8 mouse cellular contexts compared by ENCODE assay signal in genomic region chr1:92648673-92649072, GRCm38 (mm10). TPM values are rescaled to one million over a fixed set of nuclear protein-coding genes. Genes with fewer than 3 reads are reported as not detected.
DNase-seq lines count a peak whose midpoint lies in the region; ATAC-seq and TF ChIP-seq lines count a peak whose summit lies in the region.

Gene Otos (minus strand): TSS chr1:92648841.

- TF ChIP-seq POLR2A in MEL (IDR thresholded peaks at IDR 0.05; ENCODE audit: control insufficient read depth in 1 of 2, insufficient read depth in 1 of 2, low read depth in 1 of 2, low read length in 2 of 2, poor library complexity in 1 of 2) = no peak

- ATAC-seq in forebrain, embryonic 12.5 days (ENCODE audit: low FRiP score) = peak; percentile 68

- 27% methylated on average over 8 of the region's 8 CpGs for WGBS in forebrain, embryonic 12.5 days
- 35% methylated on average over 8 of the region's 8 CpGs for WGBS in hindbrain, embryonic 10.5 days

- peak; percentile 94 for TF ChIP-seq RAD21 in MEL (IDR thresholded peaks at IDR 0.05; ENCODE audit: low read depth, low read length)

- H3K9ac ChIP-seq in MEL (ENCODE audit: control insufficient read depth, low read depth, low read length, poor library complexity, severe bottlenecking) = peak within 1 kb of the TSS; percentile 65
- no peak within 1 kb of the TSS for H3K9ac ChIP-seq in forebrain, embryonic 12.5 days

- H3K4me2 ChIP-seq in forebrain, embryonic 12.5 days = peak within 1 kb of the TSS; percentile 13

- no peaks in the 10 kb centered on the region for H3K9me3 ChIP-seq in MEL (replicated peaks; ENCODE audit: insufficient read depth, low read length)
- no peaks in the 10 kb centered on the region for H3K9me3 ChIP-seq in forebrain, embryonic 12.5 days
- no peaks in the 10 kb centered on the region for H3K9me3 ChIP-seq in hindbrain, embryonic 10.5 days

- H3K79me2 ChIP-seq in MEL (ENCODE audit: control insufficient read depth, insufficient read depth, low read length, poor library complexity) = no peaks in the 10 kb centered on the region; the same call in 1 of the 2 replicates

- no peaks in the 10 kb centered on the region for H3K27me3 ChIP-seq in MEL (ENCODE audit: control insufficient read depth in 1 of 2, insufficient read depth in 2 of 2, low read length in 2 of 2)
- H3K27me3 ChIP-seq in forebrain, embryonic 12.5 days = peaks cover 9% of the 10 kb centered on the region
- H3K27me3 ChIP-seq in hindbrain, embryonic 10.5 days (ENCODE audit: insufficient read depth, poor library complexity, severe bottlenecking) = peaks cover 16% of the 10 kb centered on the region

- peaks cover 3 to 7% of the 10 kb centered on the region in 2 experiments for H3K4me1 ChIP-seq in MEL (ENCODE audit: control insufficient read depth in 1 of 2, insufficient read depth in 2 of 2, low read length in 2 of 2)
- H3K4me1 ChIP-seq in forebrain, embryonic 12.5 days = peaks cover 13% of the 10 kb centered on the region
- H3K4me1 ChIP-seq in hindbrain, embryonic 10.5 days (replicated peaks) = peaks cover 12% of the 10 kb centered on the region

- DNase-seq in MEL (ENCODE audit: low read depth, low spot score) = peak; percentile 95
- peak; percentile 57 for DNase-seq in c-Kit-positive CD71-negative TER-119-negative erythroid progenitor cells, embryonic 14.5 days (ENCODE audit: low read depth)
- DNase-seq in hindbrain, embryonic 10.5 days (ENCODE audit: low spot score) = peak; percentile 76
- DNase-seq in layer of hippocampus, postnatal 10 days (ENCODE audit: low spot score in 2 of 2) = peak; percentile 78 to 85
- DNase-seq in lung, postnatal 10 days = peak; percentile 82
- DNase-seq in retina, embryonic 14.5 days (ENCODE audit: low spot score) = peak; percentile 85
- peak; percentile 50 to 53 for DNase-seq in thymus, postnatal 36 days

- H3K4me3 ChIP-seq in MEL (ENCODE audit: control insufficient read depth in 1 of 2, insufficient read depth in 1 of 2, low read depth in 2 of 2, low read length in 2 of 2) = peak within 1 kb of the TSS; percentile 53 to 64
- no peak within 1 kb of the TSS for H3K4me3 ChIP-seq in forebrain, embryonic 12.5 days (replicated peaks)
- 0 out of 2 replicates have a peak within 1 kb of the TSS, but pooled peaks have one; percentile 9 for H3K4me3 ChIP-seq in hindbrain, embryonic 10.5 days

- peak; percentile 5 to 6; a peak in 1 of 4 replicates for TF ChIP-seq EP300 in MEL (IDR thresholded peaks at IDR 0.05; ENCODE audit: low read depth in 1 of 2, low read length in 2 of 2)

- peaks cover 0 to 7% of the 10 kb centered on the region in 2 experiments; a peak in 2 of 4 replicates for H3K36me3 ChIP-seq in MEL (ENCODE audit: control insufficient read depth in 1 of 2, insufficient read depth in 2 of 2, low read length in 2 of 2)
- H3K36me3 ChIP-seq in forebrain, embryonic 12.5 days (replicated peaks) = no peaks in the 10 kb centered on the region
- no peaks in the 10 kb centered on the region for H3K36me3 ChIP-seq in hindbrain, embryonic 10.5 days

- H3K27ac ChIP-seq in MEL (ENCODE audit: control insufficient read depth, low read depth, low read length) = peak within 1 kb of the TSS; percentile 84
- no peak within 1 kb of the TSS for H3K27ac ChIP-seq in forebrain, embryonic 12.5 days
- H3K27ac ChIP-seq in hindbrain, embryonic 10.5 days = no peak within 1 kb of the TSS; the same call in 1 of the 2 replicates

- peak; percentile 92 to 99 (median 99); a peak in 5 of 6 replicates for TF ChIP-seq CTCF in MEL (IDR thresholded peaks at IDR 0.05 in 2 of 3, conservative IDR thresholded peaks at IDR 0.05 in 1 of 3; ENCODE audit: control insufficient read depth in 1 of 3, insufficient read depth in 1 of 3, low read depth in 2 of 3, low read length in 3 of 3, poor library complexity in 1 of 3, severe bottlenecking in 1 of 3)

TF ChIP-seq in MEL, 35 proteins besides CTCF, POLR2A, EP300 and RAD21:
- no peak for TF ChIP-seq POLR2AphosphoS5 (IDR thresholded peaks at IDR 0.05; ENCODE audit: borderline replicate concordance, low read depth, low read length)
- TF ChIP-seq KAT2A (conservative IDR thresholded peaks at IDR 0.05; ENCODE audit: low read depth, low read length) = no peak
- TF ChIP-seq MYB (IDR thresholded peaks at IDR 0.05; ENCODE audit: low read depth, low read length) = no peak
- TF ChIP-seq MAZ (IDR thresholded peaks at IDR 0.05; ENCODE audit: low read depth, low read length) = peak; percentile 49; the same call in 1 of the 2 replicates
- TF ChIP-seq MAX (IDR thresholded peaks at IDR 0.05; ENCODE audit: low read length) = peak; percentile 55
- TF ChIP-seq ZKSCAN1 (IDR thresholded peaks at IDR 0.05; ENCODE audit: low read depth, low read length) = no peak
- peak; percentile 84 for TF ChIP-seq ETS1 (IDR thresholded peaks at IDR 0.05; ENCODE audit: low read depth, low read length)
- peak; percentile 64; the same call in 1 of the 2 replicates for TF ChIP-seq MXI1 (IDR thresholded peaks at IDR 0.05; ENCODE audit: low read depth, low read length)
- peak; percentile 84 for TF ChIP-seq ZC3H11A (IDR thresholded peaks at IDR 0.05; ENCODE audit: low read depth, low read length)
- no peak for TF ChIP-seq USF1 (IDR thresholded peaks at IDR 0.05; ENCODE audit: low read depth, low read length)
- peak; percentile 84 for TF ChIP-seq SIN3A (IDR thresholded peaks at IDR 0.05; ENCODE audit: low read length)
- no peak for TF ChIP-seq MAFK (IDR thresholded peaks at IDR 0.05; ENCODE audit: borderline replicate concordance, low read depth, low read length)
- peak; percentile 45; the same call in 1 of the 2 replicates for TF ChIP-seq HCFC1 (IDR thresholded peaks at IDR 0.05; ENCODE audit: low read depth, low read length)
- no peak; the same call in 1 of the 2 replicates for TF ChIP-seq ELF1 (IDR thresholded peaks at IDR 0.05; ENCODE audit: low read depth, low read length)
- peak; percentile 89 for TF ChIP-seq SMC3 (IDR thresholded peaks at IDR 0.05; ENCODE audit: low read depth, low read length)
- no peak for TF ChIP-seq JUND (IDR thresholded peaks at IDR 0.05; ENCODE audit: low read depth, low read length)
- TF ChIP-seq RCOR1 (IDR thresholded peaks at IDR 0.05; ENCODE audit: low read depth, low read length) = peak; percentile 51
- peak; percentile 47 for TF ChIP-seq BHLHE40 (IDR thresholded peaks at IDR 0.05; ENCODE audit: borderline replicate concordance, low read depth, low read length)

RNA-seq across cellular contexts. Expression of gene Otos, which starts in this region (rescaled TPM):
- 1.2 and 1.8 TPM in 2 replicates for total RNA-seq in MEL (2012; rRNA removed)
- polyA plus RNA-seq in MEL (2012; ENCODE audit: insufficient read depth in 1 of 2, insufficient read length in 2 of 2, low read depth in 1 of 2, low replicate concordance in 2 of 2, missing spikeins in 1 of 2) = 1 to 10 TPM in 1 of 2 experiments, not detected in 1; 6.3 TPM
- 0.12 and 0.20 TPM in 2 replicates for polyA plus RNA-seq in forebrain, embryonic 12.5 days (2016; fragmentation: Nextera tagmentation; extraction: Ambion mirVana)
- 0.07 TPM in 1 of 2 replicates, not detected in the other for polyA plus RNA-seq in hindbrain, embryonic 10.5 days (2016; fragmentation: Nextera tagmentation; extraction: Ambion mirVana)
- total RNA-seq in layer of hippocampus, postnatal 10 days (2021) = 1 to 10 TPM in 1 of 2 experiments, under 1 TPM in 1; 0.58 to 1.1 TPM

Comparison
In these comparisons a context has a peak if more than half of its experiments do, and no peak if none do; other contexts are left out.
1. Peak in ATAC-seq and H3K4me2 ChIP-seq in forebrain, embryonic 12.5 days; RNA of the gene not detected or under 1 TPM.
2. Peak in DNase-seq and H3K4me3 ChIP-seq in hindbrain, embryonic 10.5 days; RNA of the gene not detected or under 1 TPM.